ENCODE assay signal across 22 mouse cellular contexts in genomic region chr3:31042992-31043391, GRCm38 (mm10). TPM values are rescaled to one million over a fixed set of nuclear protein-coding genes. Genes with fewer than 3 reads are reported as not detected.
DNase-seq lines count a peak whose midpoint lies in the region; TF ChIP-seq lines count a peak whose summit lies in the region.
"Had no signal": no experiment of that assay in that cellular context is flagged by ENCODE, and none has a peak within 500 bp of the region (broad histone marks: within the 10 kb centered on the region; RNA-seq: fewer than 3 reads in every experiment).

No protein-coding gene starts in this region.

- H3K9me3 ChIP-seq in E14TG2a.4 (ENCODE audit: low read length) = no peaks in the 10 kb centered on the region
- H3K9me3 ChIP-seq in limb, embryonic 10.5 days (replicated peaks) = no peaks in the 10 kb centered on the region
- H3K9me3 ChIP-seq: embryonic facial prominence, embryonic 13.5 days; embryonic facial prominence, embryonic 15.5 days; forebrain, embryonic 10.5 days; forebrain, embryonic 12.5 days; G1E had no signal

- 82% methylated on average over 2 of the region's 2 CpGs for WGBS in limb, embryonic 10.5 days

- peaks cover 23% of the 10 kb centered on the region for H3K4me1 ChIP-seq in E14TG2a.4 (replicated peaks; ENCODE audit: low read depth, low read length)
- H3K4me1 ChIP-seq in limb, embryonic 10.5 days = no peaks in the 10 kb centered on the region
- H3K4me1 ChIP-seq: embryonic facial prominence, embryonic 13.5 days; embryonic facial prominence, embryonic 15.5 days; forebrain, embryonic 10.5 days; forebrain, embryonic 12.5 days had no signal

- H3K4me3 ChIP-seq in E14TG2a.4 (replicated peaks; ENCODE audit: low read length) = peak overlapping the region; percentile 69
- no peak overlapping the region for H3K4me3 ChIP-seq in limb, embryonic 10.5 days
- H3K4me3 ChIP-seq: embryonic facial prominence, embryonic 13.5 days; embryonic facial prominence, embryonic 15.5 days; erythroblast, embryonic 14.5 days; forebrain, embryonic 10.5 days; forebrain, embryonic 12.5 days had no signal

- TF ChIP-seq CTCF in E14TG2a.4 (conservative IDR thresholded peaks at IDR 0.05; ENCODE audit: low read length) = no peak

- H3K27ac ChIP-seq in limb, embryonic 10.5 days = no peak overlapping the region
- H3K27ac ChIP-seq: embryonic facial prominence, embryonic 13.5 days; embryonic facial prominence, embryonic 15.5 days; forebrain, embryonic 10.5 days; forebrain, embryonic 12.5 days had no signal

- DNase-seq in 3T3-L1 (ENCODE audit: low read depth, low spot score) = peak; percentile 48
- peak; percentile 83 for DNase-seq in R1 (ENCODE audit: low read depth, low spot score)
- no peak for DNase-seq in limb, embryonic 10.5 days (ENCODE audit: low spot score)
- no peak for DNase-seq in embryo, embryonic 10 days (ENCODE audit: low spot score)
- DNase-seq in kidney, adult 18-20 months = no peak
- DNase-seq: adrenal gland, adult 8-10 months; adrenal gland, postnatal 14 days; adrenal gland, postnatal 36 days; cerebellum, adult 11-12 months; cerebellum, adult 2 months; cerebellum, adult 9-10 months; cerebellum, postnatal 10 days; cerebellum, postnatal 25 days; embryo, embryonic 11 days had no signal

- peaks cover 98% of the 10 kb centered on the region for H3K36me3 ChIP-seq in E14TG2a.4 (ENCODE audit: insufficient read depth, low read length)
- H3K36me3 ChIP-seq in limb, embryonic 10.5 days = peaks cover 61% of the 10 kb centered on the region

- H3K27me3 ChIP-seq in E14TG2a.4 (ENCODE audit: insufficient read depth, low read length) = no peaks in the 10 kb centered on the region
- H3K27me3 ChIP-seq in limb, embryonic 10.5 days (ENCODE audit: low read depth, poor library complexity, severe bottlenecking) = no peaks in the 10 kb centered on the region
- H3K27me3 ChIP-seq: embryonic facial prominence, embryonic 13.5 days; embryonic facial prominence, embryonic 15.5 days; forebrain, embryonic 12.5 days; Patski had no signal

RNA-seq across cellular contexts. Expression of gene Prkci, which starts 47.4 kb away (rescaled TPM):
- 33.8 and 37.7 TPM in 2 replicates for polyA plus RNA-seq in limb, embryonic 10.5 days (2016; fragmentation: Nextera tagmentation; extraction: Ambion mirVana)

RNA-seq across cellular contexts. Expression of gene Skil, which starts 51.9 kb away (rescaled TPM):
- 22.3 and 28.9 TPM in 2 replicates for polyA plus RNA-seq in limb, embryonic 10.5 days (2016; fragmentation: Nextera tagmentation; extraction: Ambion mirVana)

Comparison
In these comparisons a context has a peak if more than half of its experiments do, and no peak if none do; other contexts are left out.
1. DNase-seq: peak in 3T3-L1 (single experiment) and R1 (single experiment); none in limb, embryonic 10.5 days (single experiment), embryo, embryonic 10 days (single experiment) and kidney, adult 18-20 months (single experiment).